Mouse (Mus musculus): Measurements from ENCODE around the gene Msi2.

Gene Msi2

DNA sequence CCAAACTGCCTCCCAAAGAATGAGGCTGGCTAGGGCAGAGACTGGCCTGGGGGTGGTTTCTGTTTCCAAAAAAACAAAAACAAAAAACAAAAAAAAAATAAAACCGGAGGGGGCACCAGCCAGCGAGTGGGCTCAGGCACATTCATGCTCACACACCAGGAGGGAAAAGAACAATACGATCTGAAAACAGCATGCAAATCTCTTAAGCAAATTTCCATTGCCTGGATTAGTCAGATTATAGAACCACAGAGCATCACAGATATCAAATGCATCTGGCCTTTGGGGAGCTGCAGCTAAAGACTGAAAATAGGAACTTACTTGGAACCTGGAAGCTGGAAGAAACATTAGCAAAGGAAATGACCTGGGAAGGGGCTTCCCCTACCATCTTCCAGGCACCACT lies 370.3 kb downstream of the Msi2 start:
- DNase-seq, result no peak

DNA sequence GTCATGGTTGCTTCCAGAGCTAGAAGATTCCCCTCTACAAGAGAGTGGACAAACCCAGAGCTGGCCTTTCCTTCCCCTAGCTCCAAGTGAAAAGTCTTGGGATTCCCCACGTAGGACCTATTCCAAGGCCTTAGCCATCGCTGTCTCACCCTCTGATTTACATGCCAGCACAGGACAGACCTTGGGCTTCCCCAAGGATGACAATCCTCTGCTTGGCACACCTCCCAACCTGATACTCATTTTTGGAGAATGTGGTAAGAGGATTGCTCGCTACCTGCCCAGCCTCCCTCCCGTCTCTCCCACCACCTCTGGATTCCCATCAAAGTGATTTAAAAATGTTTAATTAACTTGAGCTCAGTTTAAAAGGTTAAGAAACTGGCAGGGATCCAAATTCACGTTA lies 372.2 kb downstream of the Msi2 start:
- DNase-seq, result no peak

DNA sequence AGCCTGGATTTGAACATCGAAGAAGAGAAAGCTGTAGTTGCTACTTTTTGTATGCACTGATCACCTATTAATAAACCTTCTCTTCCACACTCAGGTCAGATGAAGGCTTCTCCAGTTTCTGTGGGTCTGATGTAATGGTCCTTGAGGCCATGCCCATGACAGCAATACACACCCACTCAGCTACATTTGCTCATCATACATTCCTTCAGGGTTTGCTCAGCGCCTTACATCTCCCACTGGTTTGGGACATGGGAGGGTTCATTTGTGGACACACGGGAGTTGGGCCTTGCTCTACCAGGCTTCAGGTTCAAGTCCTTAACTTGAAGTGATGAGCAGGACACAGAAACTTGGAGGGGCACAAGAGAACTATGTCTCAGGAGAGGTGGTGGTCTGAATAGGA lies 380.4 kb downstream of the Msi2 start:
- DNase-seq, result no peak

DNA sequence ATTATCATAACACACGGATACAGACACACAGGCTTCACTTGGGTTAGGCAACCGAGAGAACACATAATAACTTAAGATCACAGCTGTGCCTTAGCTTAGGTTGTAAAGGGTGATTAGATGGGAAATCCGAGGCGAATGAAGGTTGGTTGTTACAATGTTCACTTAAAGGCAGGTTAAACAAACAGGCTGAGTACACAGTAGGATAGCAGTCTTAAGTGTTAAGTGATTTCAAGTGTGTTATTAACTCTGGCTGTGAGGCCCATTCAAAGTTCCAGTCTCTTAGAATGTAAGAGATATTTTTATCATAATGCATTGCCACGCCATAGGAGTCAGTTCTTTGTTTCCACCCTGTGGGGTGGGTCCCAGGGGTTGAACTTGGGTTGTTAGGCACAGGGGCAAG lies 383.4 kb downstream of the Msi2 start:
- no peak for DNase-seq

DNA sequence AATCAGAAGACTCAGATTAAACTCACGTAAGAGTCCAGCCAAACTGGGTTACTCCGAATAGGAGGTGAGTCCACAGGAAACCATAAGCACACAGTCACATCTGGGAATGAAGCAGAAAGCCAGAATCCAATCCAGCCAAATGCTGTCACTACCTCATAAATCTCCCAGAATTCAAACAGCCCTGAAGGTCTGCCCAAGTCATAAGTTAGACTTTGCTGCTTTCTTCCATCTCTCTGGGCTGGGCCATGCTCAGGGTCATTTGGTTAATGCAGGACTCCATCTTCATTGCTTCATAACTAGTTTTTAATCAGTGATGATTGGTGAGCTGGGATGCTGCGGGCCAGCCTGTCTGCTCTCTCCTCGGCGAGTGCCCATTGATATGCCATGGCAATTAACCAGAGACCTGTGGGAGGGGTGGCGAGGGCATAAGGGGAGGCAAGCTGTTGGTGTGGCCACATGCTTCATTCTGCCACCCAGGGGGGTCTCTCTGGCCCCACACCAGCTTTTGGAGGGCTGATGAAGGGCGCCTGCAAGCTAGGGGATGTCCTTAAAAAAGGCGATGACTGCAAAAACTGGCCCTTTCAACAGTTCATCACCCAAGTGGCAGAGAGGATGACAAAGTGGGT lies 385.9 kb downstream of the Msi2 start:
- DNase-seq, result no peak

DNA sequence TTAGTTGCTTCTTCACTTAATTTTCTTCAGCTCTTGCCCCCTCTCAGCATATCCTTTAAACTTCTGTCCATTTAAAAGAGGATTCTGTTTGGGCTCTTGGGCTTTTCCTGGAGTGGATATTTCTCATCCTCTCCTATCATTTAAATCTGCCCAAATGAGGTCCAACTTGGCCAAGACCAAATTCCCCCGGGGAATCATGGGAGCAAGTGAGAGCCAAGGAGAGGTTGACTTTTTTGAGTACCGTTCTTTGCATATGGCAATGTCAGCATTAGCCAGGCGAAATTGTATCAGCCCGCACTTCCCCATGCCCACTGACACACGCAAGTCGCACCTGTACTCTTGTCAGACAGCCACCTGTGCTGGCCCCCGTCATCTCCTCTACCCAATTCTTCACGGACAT lies 386.6 kb downstream of the Msi2 start:
- DNase-seq, result no peak

DNA sequence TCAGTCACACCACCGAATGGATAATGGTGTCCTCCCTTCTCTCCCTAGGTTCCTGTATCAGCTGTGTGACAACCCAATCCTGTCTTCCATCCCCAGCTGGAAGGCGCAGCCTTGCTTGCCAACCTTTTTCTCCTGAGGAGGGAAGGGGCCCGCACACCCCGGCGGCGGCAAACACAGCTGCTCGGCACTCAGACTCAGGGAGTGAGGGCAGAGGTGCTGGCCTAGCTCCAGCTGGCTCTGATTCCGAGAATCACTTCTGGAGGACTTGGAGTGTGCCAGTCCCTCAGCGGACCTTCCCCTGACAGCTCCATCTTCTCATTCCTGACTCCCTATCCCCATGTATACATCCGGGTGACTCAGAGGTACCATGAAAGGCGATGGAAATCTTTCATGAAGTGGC lies 387.5 kb downstream of the Msi2 start:
- DNase-seq, result peak; percentile 16

DNA sequence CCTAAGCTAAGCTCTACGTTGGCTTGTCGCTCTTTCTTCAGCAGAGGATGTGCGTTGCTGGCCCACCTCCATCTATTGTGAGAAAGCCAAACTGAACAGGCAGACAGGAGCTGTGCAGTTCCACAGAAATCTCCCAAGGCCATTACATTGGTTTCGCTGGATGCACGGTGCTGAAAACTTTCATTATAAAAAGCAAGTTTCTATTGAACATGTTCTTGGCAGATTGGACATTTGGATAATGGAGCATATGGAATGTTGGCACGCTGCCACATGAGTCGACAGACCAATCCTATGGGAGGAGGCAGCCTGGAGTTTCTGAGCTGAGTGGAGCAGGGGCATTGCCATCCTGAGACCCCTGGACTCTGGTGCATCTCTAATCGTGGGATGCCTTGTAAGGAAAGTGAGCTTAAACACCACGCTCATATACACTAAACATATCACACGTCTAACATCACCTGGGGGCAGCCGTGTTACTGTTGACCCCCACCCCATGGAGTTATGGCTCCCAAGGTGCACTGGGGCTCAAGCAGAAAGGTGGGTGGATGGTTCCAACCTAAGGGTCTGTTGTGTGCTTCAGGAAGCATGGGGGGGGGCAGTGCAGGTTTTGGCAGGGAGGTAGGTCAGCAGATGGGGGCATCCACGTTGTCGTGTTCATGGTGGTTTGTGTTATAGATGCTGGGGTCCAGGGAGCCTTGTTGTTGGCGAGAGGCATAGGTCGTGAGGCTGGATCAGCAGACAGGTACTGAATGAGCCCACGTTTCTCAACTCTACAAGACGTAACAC lies 389.3 kb downstream of the Msi2 start:
- no peak for DNase-seq

DNA sequence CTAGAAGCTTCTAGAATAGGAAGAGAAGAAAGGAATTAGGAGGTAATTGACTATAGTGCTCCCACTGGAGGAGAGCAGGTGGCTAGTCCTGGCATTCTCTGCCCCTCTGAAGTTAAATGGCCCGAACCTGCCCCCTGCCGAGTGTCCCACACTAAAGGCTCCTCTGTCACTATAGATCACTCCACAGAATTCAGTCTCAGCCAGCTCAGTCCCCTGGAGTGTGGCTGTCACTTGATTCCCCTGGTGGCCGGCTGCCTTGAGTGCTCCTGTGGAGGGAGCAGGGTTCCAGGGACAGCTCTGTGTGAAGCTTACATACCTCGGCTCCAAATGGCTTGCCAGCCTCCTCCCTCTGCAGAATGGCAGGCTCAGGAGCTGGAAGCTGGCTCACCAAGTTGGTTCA lies 391.3 kb downstream of the Msi2 start:
- no peak for DNase-seq

DNA sequence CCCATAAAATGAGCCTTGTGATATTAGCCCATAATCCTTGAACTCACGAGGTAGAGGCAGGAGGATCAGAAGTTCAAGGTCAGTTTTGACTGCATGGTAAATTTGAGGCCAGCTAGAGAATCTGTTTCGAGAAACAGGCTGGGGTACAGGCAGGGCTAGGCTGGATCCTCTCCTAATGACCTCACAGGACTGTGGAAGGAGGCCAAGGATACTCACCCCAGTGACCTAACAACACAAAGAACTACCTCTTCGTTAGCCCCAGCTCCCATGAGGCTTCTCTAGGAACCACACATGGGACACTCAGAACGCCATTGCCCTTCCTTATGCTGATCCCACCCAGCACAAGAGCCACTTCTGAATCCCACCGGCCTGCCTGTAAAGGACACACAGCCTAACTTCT lies 399.5 kb downstream of the Msi2 start:
- DNase-seq, result no peak

DNA sequence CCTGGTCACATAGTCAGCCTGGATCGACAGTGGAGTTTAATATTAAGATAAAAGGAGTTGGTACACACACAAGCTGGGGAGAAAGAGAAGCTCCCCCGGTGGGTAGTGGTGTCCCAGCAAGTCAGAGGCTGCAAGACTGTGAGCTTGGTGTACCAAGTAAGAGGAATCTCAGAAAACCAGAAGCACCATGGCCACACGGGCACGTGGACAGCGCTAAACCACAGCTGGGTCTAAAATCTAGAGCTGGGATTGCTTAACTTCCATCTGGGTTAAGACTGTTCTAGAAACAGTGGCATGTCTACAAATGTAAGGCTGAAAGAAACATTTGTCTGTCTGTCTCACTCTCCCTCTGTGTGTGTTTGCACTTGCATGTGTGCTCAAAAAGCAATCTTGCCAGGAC lies 402.9 kb downstream of the Msi2 start:
- no peak for DNase-seq

DNA sequence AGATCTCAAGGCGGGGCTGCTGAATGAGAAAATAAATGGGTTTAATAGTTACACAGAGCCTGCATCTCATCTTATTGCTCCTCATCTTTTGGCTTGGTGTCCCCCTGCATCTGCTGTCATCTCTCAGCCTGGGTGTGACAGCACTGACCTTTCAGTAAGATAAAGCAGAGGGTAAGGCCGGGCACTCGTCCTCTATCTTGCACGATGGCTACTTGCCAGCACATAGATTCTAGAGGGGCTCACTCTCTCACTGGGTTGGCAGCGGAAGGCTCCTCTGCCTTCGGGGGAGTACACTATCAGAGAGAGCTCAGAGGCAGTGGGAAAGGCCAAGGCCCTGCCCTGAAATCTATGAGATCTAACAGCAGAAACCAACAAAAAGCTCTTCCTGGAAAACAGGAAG lies 403.8 kb downstream of the Msi2 start:
- no peak for DNase-seq

DNA sequence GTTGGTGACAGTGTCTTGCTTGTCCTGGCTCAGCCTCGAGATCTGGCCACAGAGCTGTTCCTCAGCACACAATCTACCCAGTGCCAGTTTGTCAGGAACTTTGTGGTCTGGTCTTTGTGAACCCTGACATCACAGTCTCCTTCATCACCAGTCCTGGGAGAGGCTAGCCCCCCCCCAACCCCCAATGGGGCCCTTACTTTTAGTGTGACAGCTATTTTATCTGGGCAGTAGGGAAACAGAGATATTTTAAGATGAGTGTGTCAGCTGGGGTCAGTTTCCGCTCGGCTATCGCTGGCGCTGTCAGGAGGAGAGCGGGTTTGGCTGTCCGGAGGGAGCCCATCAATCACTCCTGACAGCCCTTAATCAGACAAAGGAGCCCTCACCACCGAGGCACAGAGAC lies 404.8 kb downstream of the Msi2 start:
- DNase-seq, result no peak

DNA sequence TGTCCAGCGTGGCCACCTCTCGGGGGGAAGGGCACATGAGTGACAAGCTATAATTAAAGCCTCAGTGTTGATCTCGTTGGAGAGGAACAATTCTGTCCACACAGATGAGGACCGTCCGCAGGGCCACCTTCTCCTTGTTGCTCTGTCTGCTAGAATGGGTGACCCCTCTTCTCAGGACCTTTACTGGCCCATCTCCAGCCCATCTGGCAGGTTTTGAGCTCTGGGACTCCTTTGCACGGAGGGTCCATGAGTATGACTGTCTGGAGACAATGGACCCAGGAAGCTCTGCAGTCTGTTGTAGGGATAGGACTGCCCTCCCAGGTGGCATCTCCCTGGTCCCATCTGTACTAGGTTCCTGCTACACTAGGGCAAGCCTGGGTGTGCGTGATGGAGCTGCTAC lies 406.7 kb downstream of the Msi2 start:
- no peak for DNase-seq

DNA sequence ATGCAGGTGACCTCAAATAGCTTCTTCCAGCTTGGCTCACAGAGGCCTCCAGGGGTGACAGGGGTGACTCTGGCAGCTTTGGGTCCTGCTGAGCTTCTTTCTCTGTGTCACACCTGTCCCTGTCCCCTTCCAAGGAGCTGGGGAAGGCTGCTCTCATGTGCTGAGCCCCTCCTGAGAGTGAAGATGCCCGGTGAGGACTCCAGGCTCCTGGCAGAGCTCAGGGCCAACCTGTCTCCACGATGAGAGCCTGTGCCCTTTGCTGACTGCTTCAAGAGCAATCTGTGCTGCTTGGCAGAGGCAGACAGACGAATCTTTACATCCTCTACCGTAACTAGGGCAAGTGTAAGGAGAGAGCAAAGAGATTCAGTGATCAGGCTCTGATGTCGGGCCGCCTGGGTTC lies 407.5 kb downstream of the Msi2 start:
- DNase-seq, result no peak

DNA sequence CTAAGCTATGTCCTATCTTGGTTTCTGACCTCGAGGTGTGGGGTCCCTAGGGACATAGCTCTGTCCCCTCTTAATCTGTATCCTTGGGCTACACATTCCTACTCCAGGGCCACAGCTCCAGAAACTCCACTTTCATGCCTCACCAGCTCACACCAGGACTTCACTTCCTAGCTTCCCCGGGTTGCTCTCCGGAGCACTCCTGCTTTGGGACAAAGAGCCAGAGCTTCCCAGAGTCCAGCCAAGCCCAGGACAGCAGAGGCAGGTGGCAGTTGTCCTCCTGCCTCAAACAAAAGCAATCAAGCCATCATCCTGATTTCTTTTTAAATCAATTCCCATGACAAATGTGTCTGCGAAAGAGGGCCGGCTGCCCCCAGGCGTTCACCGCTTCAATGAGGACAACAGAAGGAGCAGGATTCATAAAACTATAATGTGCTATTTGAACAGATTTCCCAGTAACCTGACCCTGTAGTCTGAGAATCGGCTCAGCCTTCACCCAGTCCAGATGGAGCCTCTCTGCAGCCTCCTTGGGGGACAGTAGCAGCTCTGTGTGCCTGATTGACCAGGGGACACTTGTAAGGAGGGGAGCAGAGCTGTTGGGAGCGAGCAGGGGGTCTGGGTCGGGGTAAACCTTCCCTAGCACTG lies 409.1 kb downstream of the Msi2 start:
- DNase-seq, result no peak

DNA sequence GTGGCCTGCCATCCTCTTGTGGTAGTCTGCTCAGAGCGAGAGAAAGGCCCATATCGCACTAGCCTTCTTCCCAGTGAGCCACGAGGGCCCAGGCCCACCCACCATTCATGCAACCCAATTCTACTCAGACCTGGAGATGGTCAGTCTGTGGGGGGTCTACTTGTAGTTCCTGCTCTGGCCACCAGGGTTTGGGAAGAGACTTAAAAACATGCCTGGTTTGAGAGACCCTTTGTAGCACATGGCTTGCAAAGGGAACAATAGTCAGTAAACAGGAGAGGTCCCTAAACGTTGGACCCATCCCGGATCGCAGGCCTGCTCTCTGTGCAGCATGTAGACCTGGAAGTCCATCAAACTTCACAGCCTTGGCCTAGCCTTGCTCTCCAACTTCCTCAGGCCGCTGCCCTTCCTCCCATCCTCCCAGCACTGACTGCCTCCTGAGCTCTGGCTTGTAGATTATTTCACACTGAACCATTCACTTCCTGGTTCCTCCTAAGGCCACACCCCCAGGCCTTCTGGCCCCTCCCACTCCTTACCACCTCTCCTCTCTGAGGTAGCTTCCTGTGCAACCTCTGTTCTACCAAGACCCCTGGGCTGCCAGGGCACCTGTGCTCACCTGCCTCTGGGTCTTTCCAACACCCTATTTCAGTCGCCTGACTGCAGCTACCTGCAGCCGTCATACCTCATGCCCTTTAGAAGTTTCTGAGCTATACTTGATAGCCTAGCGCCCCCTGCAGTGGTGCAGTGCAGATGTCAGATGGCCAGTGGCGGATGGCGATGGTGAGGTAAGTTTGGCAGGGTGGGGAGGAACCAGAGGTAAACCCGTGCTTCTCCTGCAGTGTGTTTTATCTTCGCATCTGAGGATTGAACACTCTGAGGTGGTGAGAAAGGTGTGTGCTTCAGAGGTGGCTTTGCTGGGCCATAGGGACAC lies 410.4 kb downstream of the Msi2 start:
- DNase-seq, result no peak

DNA sequence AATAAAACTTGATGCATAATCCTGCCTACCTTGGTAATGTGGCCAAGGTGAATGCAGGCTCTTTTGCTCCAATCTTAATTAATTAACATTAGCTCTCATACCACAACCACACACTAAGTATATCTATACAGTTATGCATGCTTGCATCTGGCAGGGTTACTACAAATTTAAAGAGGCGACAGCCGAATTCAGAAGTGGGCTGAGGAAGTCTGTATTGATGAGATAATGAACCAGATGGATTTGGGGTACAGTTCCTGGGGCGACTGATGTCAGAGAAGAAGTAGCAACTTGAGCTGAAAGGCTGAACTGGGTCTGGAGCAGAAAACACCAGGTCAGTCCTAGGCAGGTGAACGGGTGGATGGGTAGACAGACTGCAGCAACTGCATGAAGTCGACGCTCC lies 412.6 kb downstream of the Msi2 start:
- no peak for DNase-seq

DNA sequence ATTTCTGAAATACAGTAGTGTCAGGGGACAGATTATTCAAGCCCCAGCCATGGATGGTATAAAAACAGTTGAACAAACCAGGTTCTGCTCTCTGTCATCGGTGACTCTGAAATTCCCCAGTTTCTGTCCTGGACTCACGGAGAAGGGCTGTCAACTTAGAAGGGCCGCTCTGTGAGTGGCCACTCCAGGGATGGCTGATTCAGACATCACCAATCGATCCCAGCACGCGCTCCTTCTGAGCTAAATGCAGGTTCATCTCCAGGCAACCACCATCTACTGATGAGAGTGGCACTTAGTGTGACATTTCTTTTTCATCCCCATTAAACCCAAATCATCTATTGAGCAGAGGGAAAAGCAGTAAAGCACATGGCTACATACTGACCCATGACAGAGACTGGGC lies 416.7 kb downstream of the Msi2 start:
- DNase-seq, result no peak

DNA sequence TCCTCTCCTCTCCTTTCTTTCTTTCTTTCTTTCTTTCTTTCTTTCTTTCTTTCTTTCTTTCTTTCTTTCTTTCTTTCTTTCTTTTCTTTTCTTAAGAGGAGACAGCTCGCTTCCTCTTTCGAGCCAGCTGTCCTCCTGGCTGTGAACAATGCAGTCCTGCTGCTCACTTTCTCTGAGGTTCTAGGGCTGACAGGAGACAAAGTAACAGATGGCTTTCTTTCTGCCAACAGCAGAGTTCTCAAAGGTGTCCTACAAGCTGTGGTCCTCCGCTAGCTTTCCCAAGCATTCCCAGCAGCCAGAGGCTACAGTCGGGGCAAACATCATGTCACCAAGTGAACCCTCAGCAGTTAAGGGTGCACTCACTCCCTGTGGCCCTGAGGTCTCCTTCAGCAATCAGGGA lies 419.0 kb downstream of the Msi2 start:
- DNase-seq, result no peak

DNA sequence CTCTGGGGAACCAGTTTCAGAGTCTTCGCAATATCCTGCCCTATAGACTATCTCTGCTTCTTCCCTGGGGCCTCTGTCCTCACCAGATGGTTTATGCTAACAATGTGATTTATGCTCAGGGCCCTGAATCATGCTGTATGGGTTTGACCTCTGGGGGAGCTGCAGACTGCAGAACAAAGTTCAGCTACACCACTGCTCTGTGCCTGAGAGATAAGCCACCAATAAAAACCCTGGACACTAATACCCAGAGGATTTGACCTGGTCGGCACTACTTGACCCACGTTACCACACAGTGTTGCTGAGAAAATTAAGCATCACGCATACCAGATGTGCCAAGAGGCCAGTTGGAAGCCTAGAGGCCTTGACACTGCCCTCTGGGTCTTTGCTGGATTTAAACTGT lies 420.8 kb downstream of the Msi2 start:
- DNase-seq, result no peak

DNA sequence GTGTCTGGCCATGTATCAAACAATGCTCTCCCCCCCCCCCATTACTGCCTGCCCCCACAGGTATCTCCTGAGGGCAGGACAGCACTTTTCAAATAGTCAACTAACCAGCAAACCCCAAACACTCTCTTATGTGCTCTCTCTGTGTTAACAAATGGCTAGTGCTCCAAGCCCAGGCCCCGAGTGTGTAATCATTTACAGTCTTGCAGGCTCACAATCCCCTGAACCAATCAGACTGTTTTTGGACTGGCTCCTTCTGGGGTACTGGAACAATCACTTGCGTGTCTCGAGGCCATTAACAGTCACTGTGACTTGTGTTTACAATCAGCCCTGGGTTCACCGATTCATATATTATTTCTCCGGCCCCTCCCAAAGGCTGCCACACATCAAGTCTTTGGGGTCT lies 423.0 kb downstream of the Msi2 start:
- DNase-seq, result no peak

DNA sequence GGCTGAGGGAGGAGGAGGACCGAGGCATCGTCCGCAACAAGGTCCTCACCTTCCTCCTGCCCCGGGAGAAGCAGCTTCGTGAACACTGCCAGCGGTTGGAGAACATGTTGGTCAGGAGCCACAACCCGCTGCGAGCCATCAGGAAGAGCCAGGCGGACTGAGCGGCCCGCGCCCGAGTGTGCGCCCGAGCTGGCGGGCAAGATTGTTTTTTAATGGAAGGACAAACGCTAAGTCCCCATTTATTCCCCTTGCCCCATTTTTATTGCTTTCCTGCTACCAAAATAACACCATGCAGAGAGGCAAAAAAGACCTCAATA lies 424.0 kb downstream of the Msi2 start:
- DNase-seq, result no peak

Measured in layer of hippocampus, adult 9-11 months (tissue).